Mouse (Mus musculus) myocyte (in vitro differentiated cells): Measurements from ENCODE around the gene Lrfn2. TPM values are rescaled to one million over a fixed set of nuclear protein-coding genes. Genes with fewer than 3 reads are reported as not detected.

Experiments
- H3K27me3 ChIP-seq: one replicate; pipeline ENCODE4 v1.6.1; 2011; ENCODE audit not compliant: control insufficient read depth, insufficient read depth, insufficient read length
- H3K36me3 ChIP-seq: one replicate; pipeline ENCODE4 v1.6.1; 2011; ENCODE audit not compliant: control insufficient read depth, insufficient read depth
- H3K4me2 ChIP-seq: one replicate; pipeline ENCODE4 v1.6.1; 2011; ENCODE audit warnings: low read depth, control low read depth
- H3K4me3 ChIP-seq: one replicate; pipeline ENCODE4 v1.5.1; 2011; ENCODE audit warnings: mild to moderate bottlenecking, control low read depth, moderate library complexity
- H3K79me2 ChIP-seq: one replicate; pipeline ENCODE4 v1.6.1; 2011; ENCODE audit not compliant: control insufficient read depth, insufficient read depth
- H3ac ChIP-seq: one replicate; pipeline ENCODE4 v1.6.1; 2011; ENCODE audit not compliant: control insufficient read depth, insufficient read length
- CEBPB ChIP-seq: IDR thresholded peaks from 2 replicates; pipeline ENCODE4 v1.6.1; 2011; ENCODE audit warnings: mild to moderate bottlenecking, moderate library complexity; ENCODE audit not compliant: poor library complexity, insufficient read depth, severe bottlenecking
- E2F4 ChIP-seq: IDR thresholded peaks from one replicate; pipeline ENCODE4 v1.6.1; 2011; ENCODE audit warnings: mild to moderate bottlenecking, control low read depth, moderate library complexity; ENCODE audit not compliant: insufficient read depth
- MAX ChIP-seq: IDR thresholded peaks from one replicate; pipeline ENCODE4 v1.6.1; 2011; ENCODE audit warnings: low read depth, mild to moderate bottlenecking, control low read depth
- MYOD1 ChIP-seq, 3 experiments: IDR thresholded peaks; one replicate each; pipeline ENCODE4 v1.6.1; 2011; ENCODE audit warnings: control low read depth in 2 of 3, low read depth in 2 of 3, mild to moderate bottlenecking in 2 of 3, moderate library complexity in 1 of 3; ENCODE audit not compliant: insufficient read length in 2 of 3, control insufficient read depth in 1 of 3
- MYOG ChIP-seq, 3 experiments: IDR thresholded peaks; one replicate each; pipeline ENCODE4 v1.6.1; 2011; ENCODE audit warnings: control low read depth in 2 of 3, low read depth in 2 of 3, mild to moderate bottlenecking in 2 of 3; ENCODE audit not compliant: insufficient read length in 2 of 3, control insufficient read depth in 1 of 3, insufficient read depth in 1 of 3
- POLR2A ChIP-seq: IDR thresholded peaks from one replicate; pipeline ENCODE4 v1.6.1; 2011; ENCODE audit warnings: low read depth, mild to moderate bottlenecking, control low read depth, moderate library complexity; ENCODE audit not compliant: insufficient read length
- POLR2AphosphoS2 ChIP-seq: IDR thresholded peaks from one replicate; pipeline ENCODE4 v1.6.1; 2011; ENCODE audit warnings: low read depth, control low read depth; ENCODE audit not compliant: insufficient read length
- REST ChIP-seq: IDR thresholded peaks from one replicate; pipeline ENCODE4 v1.6.1; 2011; ENCODE audit warnings: mild to moderate bottlenecking, control low read depth, moderate library complexity; ENCODE audit not compliant: insufficient read depth, insufficient read length
- SRF ChIP-seq: IDR thresholded peaks from one replicate; pipeline ENCODE4 v1.6.1; 2011; ENCODE audit warnings: low read depth; ENCODE audit not compliant: control insufficient read depth, insufficient read length
- TCF12 ChIP-seq: IDR thresholded peaks from one replicate; pipeline ENCODE4 v1.6.1; 2011; ENCODE audit warnings: mild to moderate bottlenecking, control low read depth; ENCODE audit not compliant: poor library complexity, insufficient read depth, severe bottlenecking
- TCF3 ChIP-seq: IDR thresholded peaks from one replicate; pipeline ENCODE4 v1.6.1; 2011; ENCODE audit warnings: low read depth, control low read depth; ENCODE audit not compliant: insufficient read length
- USF1 ChIP-seq: IDR thresholded peaks from one replicate; pipeline ENCODE4 v1.6.1; 2011; ENCODE audit warnings: low read depth, mild to moderate bottlenecking, control low read depth, moderate library complexity
- polyA plus RNA-seq: library from polyadenylated mRNA; unstranded; fragments of >200 nt; fragmentation: generic; extraction: Trizol; gene quantifications from one replicate; pipeline ENCODE4 v1.2.1, GENCODE M21; 2012; ENCODE audit warnings: missing spikeins

Gene Lrfn2
- polyA plus RNA-seq, 1 experiment = not detected

- Histone ChIP-seq H3K79me2 (no peaks in the 10 kb centered on the region), H3K27me3 (no peaks in the 10 kb centered on the region), H3ac (no peak overlapping the region), H3K4me3 (no peak overlapping the region), H3K4me2 (no peak overlapping the region), H3K36me3 (no peaks in the 10 kb centered on the region)
- TF ChIP-seq USF1 = no peak
- no peak for TF ChIP-seq SRF
- TF ChIP-seq E2F4 = no peak
- no peak for TF ChIP-seq CEBPB
- no peak for TF ChIP-seq MYOG (IDR thresholded peaks at IDR 0.05; ENCODE audit: control insufficient read depth in 1 of 3, insufficient read depth in 1 of 3, insufficient read length in 2 of 3, low read depth in 2 of 3)
- no peak for TF ChIP-seq TCF12
- TF ChIP-seq MYOD1 (IDR thresholded peaks at IDR 0.05; ENCODE audit: control insufficient read depth in 1 of 3, insufficient read length in 2 of 3, low read depth in 2 of 3) = no peak
- TF ChIP-seq REST = no peak
- TF ChIP-seq POLR2A = no peak
- TF ChIP-seq POLR2AphosphoS2 = no peak
- no peak for TF ChIP-seq TCF3
- TF ChIP-seq MAX = no peak
Measured at GRCm38 (mm10) chr17:48972866-48973265, 40.7 kb downstream of the Lrfn2 start.

GRCm38 (mm10) chr17:48973394-48973793, 41.2 kb downstream of the Lrfn2 start:
- Histone ChIP-seq H3K36me3 (no peaks in the 10 kb centered on the region), H3ac (no peak overlapping the region), H3K27me3 (no peaks in the 10 kb centered on the region), H3K4me2 (no peak overlapping the region), H3K4me3 (no peak overlapping the region), H3K79me2 (no peaks in the 10 kb centered on the region)
- TF ChIP-seq E2F4 = no peak
- no peak for TF ChIP-seq CEBPB
- TF ChIP-seq TCF12 = no peak
- TF ChIP-seq MAX = no peak
- TF ChIP-seq POLR2A = no peak
- TF ChIP-seq MYOD1 (IDR thresholded peaks at IDR 0.05; ENCODE audit: control insufficient read depth in 1 of 3, insufficient read length in 2 of 3, low read depth in 2 of 3) = no peak
- no peak for TF ChIP-seq REST
- TF ChIP-seq MYOG (IDR thresholded peaks at IDR 0.05; ENCODE audit: control insufficient read depth in 1 of 3, insufficient read depth in 1 of 3, insufficient read length in 2 of 3, low read depth in 2 of 3) = no peak
- TF ChIP-seq TCF3 = no peak
- TF ChIP-seq USF1 = no peak

GRCm38 (mm10) chr17:48975055-48975454, 42.9 kb downstream of the Lrfn2 start:
- TF ChIP-seq USF1 (no peak), REST (no peak), TCF12 (no peak), POLR2AphosphoS2 (no peak), MYOG (IDR thresholded peaks at IDR 0.05; ENCODE audit: control insufficient read depth in 1 of 3, insufficient read depth in 1 of 3, insufficient read length in 2 of 3, low read depth in 2 of 3) (no peak), MAX (no peak), SRF (no peak), CEBPB (no peak), MYOD1 (IDR thresholded peaks at IDR 0.05; ENCODE audit: control insufficient read depth in 1 of 3, insufficient read length in 2 of 3, low read depth in 2 of 3) (no peak), POLR2A (no peak), E2F4 (no peak), TCF3 (no peak)
- H3K36me3 ChIP-seq = no peaks in the 10 kb centered on the region
- H3K4me2 ChIP-seq = no peak overlapping the region
- no peak overlapping the region for H3ac ChIP-seq
- no peaks in the 10 kb centered on the region for H3K27me3 ChIP-seq
- no peaks in the 10 kb centered on the region for H3K79me2 ChIP-seq
- H3K4me3 ChIP-seq = no peak overlapping the region

GRCm38 (mm10) chr17:48976611-48977022, 44.4 kb downstream of the Lrfn2 start:
- Histone ChIP-seq H3K79me2 (no peaks in the 10 kb centered on the region), H3K36me3 (no peaks in the 10 kb centered on the region), H3K4me2 (no peak overlapping the region), H3K4me3 (no peak overlapping the region), H3K27me3 (no peaks in the 10 kb centered on the region), H3ac (no peak overlapping the region)
- no peak for TF ChIP-seq CEBPB
- TF ChIP-seq E2F4 = no peak
- TF ChIP-seq USF1 = no peak
- no peak for TF ChIP-seq MYOD1 (IDR thresholded peaks at IDR 0.05; ENCODE audit: control insufficient read depth in 1 of 3, insufficient read length in 2 of 3, low read depth in 2 of 3)
- no peak for TF ChIP-seq MAX
- TF ChIP-seq POLR2AphosphoS2 = no peak
- no peak for TF ChIP-seq TCF3
- no peak for TF ChIP-seq MYOG (IDR thresholded peaks at IDR 0.05; ENCODE audit: control insufficient read depth in 1 of 3, insufficient read depth in 1 of 3, insufficient read length in 2 of 3, low read depth in 2 of 3)
- no peak for TF ChIP-seq POLR2A
- no peak for TF ChIP-seq SRF
- no peak for TF ChIP-seq TCF12
- TF ChIP-seq REST = no peak
